Mouse (Mus musculus) megakaryocyte, embryonic 14.5 days (primary cell): ENCODE results near the gene BC004004.

Experiments
- FLI1 ChIP-seq: IDR thresholded peaks from 2 replicates; pipeline ENCODE4 v1.6.1; 2012; ENCODE audit warnings: low read length, inconsistent platforms, mixed read lengths
- GATA1 ChIP-seq: IDR thresholded peaks from 3 replicates; pipeline ENCODE4 v1.6.1; 2012; ENCODE audit warnings: mixed read lengths, low read length, inconsistent platforms, borderline replicate concordance

GRCm38 (mm10) chr17:29312082-29312481 is 43.5 kb downstream of the BC004004 start:
- TF ChIP-seq GATA1 (no peak), FLI1 (no peak)
